In genomic region chr5:30915974-30916433, GRCm38 (mm10) we compare ENCODE assay signal across 8 mouse cellular contexts. TPM values are rescaled to one million over a fixed set of nuclear protein-coding genes. Genes with fewer than 3 reads are reported as not detected.
DNase-seq lines count a peak whose midpoint lies in the region; ATAC-seq and TF ChIP-seq lines count a peak whose summit lies in the region.

No protein-coding gene starts in this region.

- peak; percentile 36 for ATAC-seq in heart, embryonic 14.5 days (ENCODE audit: insufficient number of reproducible peaks, insufficient read depth, low FRiP score, low read depth)
- peak; percentile 77 for ATAC-seq in liver, embryonic 11.5 days (replicated peaks; ENCODE audit: low FRiP score)
- ATAC-seq in stomach, embryonic 15.5 days (ENCODE audit: insufficient read depth, low FRiP score, low read depth), result peak; percentile 61

- no peaks in the 10 kb centered on the region for H3K9me3 ChIP-seq in E14TG2a.4 (ENCODE audit: low read length)
- no peaks in the 10 kb centered on the region for H3K9me3 ChIP-seq in heart, embryonic 14.5 days (ENCODE audit: control insufficient read depth, low read length)
- H3K9me3 ChIP-seq in liver, embryonic 11.5 days (ENCODE audit: control insufficient read depth, low read length), result no peaks in the 10 kb centered on the region
- H3K9me3 ChIP-seq in stomach, embryonic 15.5 days, result no peaks in the 10 kb centered on the region

- H3K4me3 ChIP-seq in E14TG2a.4 (replicated peaks; ENCODE audit: low read length) (peak overlapping the region; percentile 67), myocyte (no peak overlapping the region)
- peak overlapping the region in 1 of 2 experiments; percentile 54; a peak in 3 of 4 replicates for H3K4me3 ChIP-seq in heart, embryonic 14.5 days (ENCODE audit: control insufficient read depth in 1 of 2, insufficient read depth in 1 of 2, low read depth in 1 of 2, low read length in 2 of 2)
- H3K4me3 ChIP-seq in liver, embryonic 11.5 days (ENCODE audit: low read depth, low read length), result peak overlapping the region; percentile 65
- peak overlapping the region; percentile 53 for H3K4me3 ChIP-seq in stomach, embryonic 15.5 days (replicated peaks)

- peak overlapping the region; percentile 71 to 94 for H3K27ac ChIP-seq in heart, embryonic 14.5 days (replicated peaks in 1 of 2; ENCODE audit: control insufficient read depth in 1 of 2, insufficient read depth in 1 of 2, low read depth in 2 of 2, low read length in 2 of 2)
- peak overlapping the region; percentile 84 for H3K27ac ChIP-seq in liver, embryonic 11.5 days (ENCODE audit: low read depth, low read length)
- peak overlapping the region; percentile 59; the same call in 1 of the 2 replicates for H3K27ac ChIP-seq in stomach, embryonic 15.5 days

- peak; percentile 54 for DNase-seq in c-Kit-negative CD71-positive TER-119-positive erythroid progenitor cells, embryonic 14.5 days (ENCODE audit: low read depth, low spot score)
- DNase-seq in fibroblast of lung, adult 2 months (ENCODE audit: low read depth), result peak; percentile 85
- DNase-seq in kidney, postnatal 10 days, result peak; percentile 92
- DNase-seq in liver, embryonic 11.5 days (ENCODE audit: low spot score), result peak; percentile 78

- H3K27me3 ChIP-seq in E14TG2a.4 (ENCODE audit: insufficient read depth, low read length) (peaks cover 16% of the 10 kb centered on the region), myocyte (ENCODE audit: control insufficient read depth, insufficient read depth, insufficient read length) (no peaks in the 10 kb centered on the region)
- no peaks in the 10 kb centered on the region for H3K27me3 ChIP-seq in heart, embryonic 14.5 days (ENCODE audit: control insufficient read depth, insufficient read depth, low read length)
- no peaks in the 10 kb centered on the region for H3K27me3 ChIP-seq in liver, embryonic 11.5 days (replicated peaks; ENCODE audit: control insufficient read depth, insufficient read depth, low read length)
- H3K27me3 ChIP-seq in stomach, embryonic 15.5 days (replicated peaks), result no peaks in the 10 kb centered on the region

- H3ac ChIP-seq in myocyte (ENCODE audit: control insufficient read depth, insufficient read length), result no peak overlapping the region

- TF ChIP-seq CTCF in E14TG2a.4 (conservative IDR thresholded peaks at IDR 0.05; ENCODE audit: low read length), result peak; percentile 52

- no peaks in the 10 kb centered on the region for H3K79me2 ChIP-seq in myocyte (ENCODE audit: control insufficient read depth, insufficient read depth)

- peak overlapping the region; percentile 73 for H3K4me2 ChIP-seq in heart, embryonic 14.5 days (ENCODE audit: low read length)
- peak overlapping the region; percentile 67 for H3K4me2 ChIP-seq in liver, embryonic 11.5 days
- peak overlapping the region; percentile 57 for H3K4me2 ChIP-seq in myocyte (ENCODE audit: low read depth)
- peak overlapping the region; percentile 81 for H3K4me2 ChIP-seq in stomach, embryonic 15.5 days

- H3K9ac ChIP-seq in heart, embryonic 14.5 days (ENCODE audit: low read length), result peak overlapping the region; percentile 83; the same call in 1 of the 2 replicates
- H3K9ac ChIP-seq in liver, embryonic 11.5 days (ENCODE audit: low read depth, low read length), result peak overlapping the region; percentile 73; the same call in 1 of the 2 replicates
- H3K9ac ChIP-seq in stomach, embryonic 15.5 days, result no peak overlapping the region

- peaks cover 86% of the 10 kb centered on the region for H3K4me1 ChIP-seq in E14TG2a.4 (replicated peaks; ENCODE audit: low read depth, low read length)
- H3K4me1 ChIP-seq in heart, embryonic 14.5 days (ENCODE audit: control insufficient read depth in 2 of 2, insufficient read depth in 2 of 2, low read length in 2 of 2), result peaks cover 39 to 55% of the 10 kb centered on the region in 2 experiments
- H3K4me1 ChIP-seq in liver, embryonic 11.5 days (replicated peaks; ENCODE audit: control insufficient read depth, insufficient read depth, low read length), result peaks cover 61% of the 10 kb centered on the region
- peaks cover 63% of the 10 kb centered on the region for H3K4me1 ChIP-seq in stomach, embryonic 15.5 days

- no peak for TF ChIP-seq POLR2A in myocyte (IDR thresholded peaks at IDR 0.05; ENCODE audit: insufficient read length, low read depth)

- WGBS in heart, embryonic 14.5 days, result under 1% methylated on average over 7 of the region's 7 CpGs
- 5% methylated on average over 7 of the region's 7 CpGs for WGBS in liver, embryonic 11.5 days
- 3% methylated on average over 7 of the region's 7 CpGs for WGBS in stomach, embryonic 15.5 days

- H3K36me3 ChIP-seq in E14TG2a.4 (ENCODE audit: insufficient read depth, low read length), result no peaks in the 10 kb centered on the region
- peaks cover 42% of the 10 kb centered on the region for H3K36me3 ChIP-seq in heart, embryonic 14.5 days (ENCODE audit: control insufficient read depth, insufficient read depth, low read length)
- peaks cover 26% of the 10 kb centered on the region for H3K36me3 ChIP-seq in liver, embryonic 11.5 days (ENCODE audit: control insufficient read depth, insufficient read depth, low read length)
- H3K36me3 ChIP-seq in myocyte (ENCODE audit: control insufficient read depth, insufficient read depth), result no peaks in the 10 kb centered on the region
- peaks cover 36% of the 10 kb centered on the region for H3K36me3 ChIP-seq in stomach, embryonic 15.5 days

TF ChIP-seq in myocyte, 11 proteins besides CTCF, POLR2A, EP300 and RAD21:
- TF ChIP-seq CEBPB (IDR thresholded peaks at IDR 0.05; ENCODE audit: insufficient read depth, poor library complexity, severe bottlenecking) (no peak), USF1 (IDR thresholded peaks at IDR 0.05; ENCODE audit: low read depth) (no peak), MYOG (IDR thresholded peaks at IDR 0.05; ENCODE audit: control insufficient read depth in 1 of 3, insufficient read depth in 1 of 3, insufficient read length in 2 of 3, low read depth in 2 of 3) (peak in 1 of 3 experiments; percentile 84), SRF (IDR thresholded peaks at IDR 0.05; ENCODE audit: control insufficient read depth, insufficient read length, low read depth) (no peak), POLR2AphosphoS2 (IDR thresholded peaks at IDR 0.05; ENCODE audit: insufficient read length, low read depth) (no peak), MYOD1 (IDR thresholded peaks at IDR 0.05; ENCODE audit: control insufficient read depth in 1 of 3, insufficient read length in 2 of 3, low read depth in 2 of 3) (peak; percentile 54 to 75 (median 61)), TCF12 (IDR thresholded peaks at IDR 0.05; ENCODE audit: insufficient read depth, poor library complexity, severe bottlenecking) (peak; percentile 42), MAX (IDR thresholded peaks at IDR 0.05; ENCODE audit: low read depth) (no peak)

RNA-seq across cellular contexts. Expression of gene Emilin1, which starts 2.8 kb away (rescaled TPM):
- polyA plus RNA-seq in heart, embryonic 14.5 days (2014; fragmentation: Nextera tagmentation; extraction: Ambion mirVana), result 91.8 and 108 TPM in 2 replicates
- 89.5 and 95.1 TPM in 2 replicates for polyA plus RNA-seq in liver, embryonic 11.5 days (2014; fragmentation: Nextera tagmentation; extraction: Ambion mirVana)
- polyA plus RNA-seq in myocyte (2012; fragmentation: generic; extraction: Trizol), result 25.8 TPM
- 252 and 255 TPM in 2 replicates for polyA plus RNA-seq in stomach, embryonic 15.5 days (2015; fragmentation: Nextera tagmentation; extraction: Ambion mirVana)

RNA-seq across cellular contexts. Expression of gene Khk, which starts 5.2 kb away (rescaled TPM):
- polyA plus RNA-seq in heart, embryonic 14.5 days (2014; fragmentation: Nextera tagmentation; extraction: Ambion mirVana), result 9.7 and 12.1 TPM in 2 replicates
- 58.6 and 60.2 TPM in 2 replicates for polyA plus RNA-seq in liver, embryonic 11.5 days (2014; fragmentation: Nextera tagmentation; extraction: Ambion mirVana)
- 16.6 TPM for polyA plus RNA-seq in myocyte (2012; fragmentation: generic; extraction: Trizol)
- polyA plus RNA-seq in stomach, embryonic 15.5 days (2015; fragmentation: Nextera tagmentation; extraction: Ambion mirVana), result 21.0 and 25.5 TPM in 2 replicates

RNA-seq across cellular contexts. Expression of gene Ost4, which starts 8.4 kb away (rescaled TPM):
- polyA plus RNA-seq in heart, embryonic 14.5 days (2014; fragmentation: Nextera tagmentation; extraction: Ambion mirVana), result 437 and 480 TPM in 2 replicates
- 467 and 501 TPM in 2 replicates for polyA plus RNA-seq in liver, embryonic 11.5 days (2014; fragmentation: Nextera tagmentation; extraction: Ambion mirVana)
- polyA plus RNA-seq in myocyte (2012; fragmentation: generic; extraction: Trizol), result 262 TPM
- 443 and 450 TPM in 2 replicates for polyA plus RNA-seq in stomach, embryonic 15.5 days (2015; fragmentation: Nextera tagmentation; extraction: Ambion mirVana)

RNA-seq across cellular contexts. Expression of gene Agbl5, which starts 27.5 kb away (rescaled TPM):
- polyA plus RNA-seq in heart, embryonic 14.5 days (2014; fragmentation: Nextera tagmentation; extraction: Ambion mirVana), result 10.5 and 10.8 TPM in 2 replicates
- polyA plus RNA-seq in liver, embryonic 11.5 days (2014; fragmentation: Nextera tagmentation; extraction: Ambion mirVana), result 12.4 and 14.4 TPM in 2 replicates
- 3.1 TPM for polyA plus RNA-seq in myocyte (2012; fragmentation: generic; extraction: Trizol)
- 15.9 and 23.1 TPM in 2 replicates for polyA plus RNA-seq in stomach, embryonic 15.5 days (2015; fragmentation: Nextera tagmentation; extraction: Ambion mirVana)

RNA-seq across cellular contexts. Expression of gene Cgref1, which starts 29.4 kb away (rescaled TPM):
- polyA plus RNA-seq in heart, embryonic 14.5 days (2014; fragmentation: Nextera tagmentation; extraction: Ambion mirVana), result 2.0 and 3.8 TPM in 2 replicates
- 5.4 and 8.2 TPM in 2 replicates for polyA plus RNA-seq in liver, embryonic 11.5 days (2014; fragmentation: Nextera tagmentation; extraction: Ambion mirVana)
- polyA plus RNA-seq in myocyte (2012; fragmentation: generic; extraction: Trizol), result 26.2 TPM
- polyA plus RNA-seq in stomach, embryonic 15.5 days (2015; fragmentation: Nextera tagmentation; extraction: Ambion mirVana), result 11.7 and 14.8 TPM in 2 replicates
